Mouse (Mus musculus): ENCODE data around the gene Dnase2b.

Dnase2b gene

GRCm38 (mm10) chr3:146611821-146612220 is 3.6 kb downstream of the Dnase2b start:
- DNase-seq (ENCODE audit: low spot score), result no peak

- DNase-seq (ENCODE audit: low spot score), result no peak
Measured at GRCm38 (mm10) chr3:146611261-146611660, 4.1 kb downstream of the Dnase2b start.

GRCm38 (mm10) chr3:146610322-146610721 is 5.1 kb downstream of the Dnase2b start:
- DNase-seq (ENCODE audit: low spot score), result no peak

GRCm38 (mm10) chr3:146607368-146607767 is 8.0 kb downstream of the Dnase2b start:
- no peak for DNase-seq (ENCODE audit: low spot score)

- DNase-seq (ENCODE audit: low spot score), result no peak
Measured at GRCm38 (mm10) chr3:146604647-146605046, 10.7 kb downstream of the Dnase2b start.

- no peak for DNase-seq (ENCODE audit: low spot score)
Measured at GRCm38 (mm10) chr3:146602531-146602930, 12.9 kb downstream of the Dnase2b start.

- DNase-seq (ENCODE audit: low spot score), result no peak
Measured at GRCm38 (mm10) chr3:146601205-146601604, 14.2 kb downstream of the Dnase2b start.

GRCm38 (mm10) chr3:146599198-146599900 is 16.0 kb downstream of the Dnase2b start:
- DNase-seq (ENCODE audit: low spot score), result no peak

GRCm38 (mm10) chr3:146598411-146598810 is 17.0 kb downstream of the Dnase2b start:
- no peak for DNase-seq (ENCODE audit: low spot score)

GRCm38 (mm10) chr3:146596864-146597263 is 18.5 kb downstream of the Dnase2b start:
- no peak for DNase-seq (ENCODE audit: low spot score)

- no peak for DNase-seq (ENCODE audit: low spot score)
Measured at GRCm38 (mm10) chr3:146596387-146596786, 19.0 kb downstream of the Dnase2b start.

GRCm38 (mm10) chr3:146595440-146595839 is 20.0 kb downstream of the Dnase2b start:
- DNase-seq (ENCODE audit: low spot score), result no peak

- no peak for DNase-seq (ENCODE audit: low spot score)
Measured at GRCm38 (mm10) chr3:146591601-146592000, 23.8 kb downstream of the Dnase2b start.

- DNase-seq (ENCODE audit: low spot score), result no peak
Measured at GRCm38 (mm10) chr3:146591159-146591558, 24.2 kb downstream of the Dnase2b start.

- DNase-seq (ENCODE audit: low spot score), result no peak
Measured at GRCm38 (mm10) chr3:146589523-146589922, 25.9 kb downstream of the Dnase2b start.

- DNase-seq (ENCODE audit: low spot score), result no peak
Measured at GRCm38 (mm10) chr3:146586616-146587015, 28.8 kb downstream of the Dnase2b start.

GRCm38 (mm10) chr3:146583908-146584307 is 31.5 kb downstream of the Dnase2b start:
- DNase-seq (ENCODE audit: low spot score), result no peak

- DNase-seq (ENCODE audit: low spot score), result no peak
Measured at GRCm38 (mm10) chr3:146583478-146583877, 31.9 kb downstream of the Dnase2b start.

GRCm38 (mm10) chr3:146580039-146580729 is 35.2 kb downstream of the Dnase2b start:
- no peak for DNase-seq (ENCODE audit: low spot score)

GRCm38 (mm10) chr3:146577591-146577990 is 37.8 kb downstream of the Dnase2b start:
- DNase-seq (ENCODE audit: low spot score), result no peak

- no peak for DNase-seq (ENCODE audit: low spot score)
Measured at GRCm38 (mm10) chr3:146571341-146571740, 44.1 kb downstream of the Dnase2b start.

- DNase-seq (ENCODE audit: low spot score), result no peak
Measured at GRCm38 (mm10) chr3:146570939-146571338, 44.5 kb downstream of the Dnase2b start.

GRCm38 (mm10) chr3:146570148-146570782 is 45.1 kb downstream of the Dnase2b start, which contains the start of gene Uox:
Gene Uox (plus strand): TSS chr3:146570426.
- no peak for DNase-seq (ENCODE audit: low spot score)

Measured in embryo, embryonic 10.5 days (tissue).